Mouse (Mus musculus) kidney, adult 2 months (tissue): ENCODE measurements around the gene Gadl1. TPM values are rescaled to one million over a fixed set of nuclear protein-coding genes. Genes with fewer than 3 reads are reported as not detected.

Experiments used
- DNase-seq: peaks from one replicate; pipeline ENCODE4 v3.0.0; 2021
- H3K27ac ChIP-seq: fragments of 200-500 bp; 2 replicates; pipeline ENCODE4 v1.5.1; 2012; ENCODE audit warnings: low read depth, low read length, control low read depth, inconsistent platforms; ENCODE audit not compliant: insufficient read depth
- H3K27me3 ChIP-seq: fragments of 200-500 bp; replicated peaks from 2 replicates; pipeline ENCODE4 v1.6.1; 2012; ENCODE audit warnings: mild to moderate bottlenecking, moderate library complexity, low read length, inconsistent platforms; ENCODE audit not compliant: control insufficient read depth, insufficient read depth
- H3K36me3 ChIP-seq: fragments of 200-500 bp; 2 replicates; pipeline ENCODE4 v1.6.1; 2012; ENCODE audit warnings: mild to moderate bottlenecking, moderate library complexity, low read length, inconsistent platforms; ENCODE audit not compliant: control insufficient read depth, insufficient read depth
- H3K4me1 ChIP-seq: fragments of 200-500 bp; 2 replicates; pipeline ENCODE4 v1.6.1; 2011; ENCODE audit warnings: low read length; ENCODE audit not compliant: control insufficient read depth, insufficient read depth
- H3K4me3 ChIP-seq: fragments of 200-500 bp; 2 replicates; pipeline ENCODE4 v1.5.1; 2011; ENCODE audit warnings: mild to moderate bottlenecking, low read depth, low read length, control low read depth; ENCODE audit not compliant: insufficient read depth
- CTCF ChIP-seq: fragments of 200-500 bp; conservative IDR thresholded peaks from 2 replicates; pipeline ENCODE4 v1.5.1; 2011; ENCODE audit warnings: low read depth, mild to moderate bottlenecking, control low read depth, low read length, moderate library complexity, mixed read lengths; ENCODE audit not compliant: insufficient read depth, insufficient read length
- POLR2A ChIP-seq: fragments of 200-500 bp; IDR thresholded peaks from one replicate; pipeline ENCODE4 v1.6.1; 2011; ENCODE audit warnings: low read depth, low read length, control low read depth
- WGBS: fragments of 180-500 bp; shearing (Covaris S2); methylation state at CpG from one replicate; pipeline ENCODE4 v1.1.7; 2018; 5-methylcytosine and 5-hydroxymethylcytosine counted together
- polyA plus RNA-seq: library from polyadenylated mRNA; depleted of rRNA; stranded (reverse); fragments of >200 nt; gene quantifications from 2 replicates; pipeline ENCODE4 v1.2.3, GENCODE M21; 2012; rRNA removed

Gene Gadl1
- polyA plus RNA-seq, result not detected in 2 replicates

DNA sequence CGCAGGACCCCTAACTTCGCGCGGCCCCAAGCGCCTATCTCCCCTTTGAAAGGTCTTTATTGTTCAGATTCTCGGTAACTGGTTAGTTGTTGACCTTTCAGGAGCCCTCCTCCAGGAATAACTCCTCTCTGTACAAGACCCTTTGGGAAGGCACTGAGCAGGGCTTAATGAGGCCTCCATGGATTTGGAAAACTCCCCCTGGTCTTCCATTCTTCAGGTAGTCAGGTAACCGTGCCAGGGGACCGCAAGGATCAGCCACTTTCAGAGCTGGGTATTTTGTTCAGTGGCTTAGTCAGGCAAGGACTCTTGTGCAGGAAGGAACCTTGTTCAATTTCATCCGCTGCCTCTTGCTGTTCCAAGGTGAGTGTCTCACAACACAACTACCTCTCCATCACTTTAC, at the start of gene Gadl1:
Gadl1 (plus strand) TSS at position 301 of the 400 bp plus-strand sequence.
- H3K36me3 ChIP-seq, result no peaks in the 10 kb centered on the region
- WGBS, result 74% methylated on average over 9 of the region's 9 CpGs

DNA sequence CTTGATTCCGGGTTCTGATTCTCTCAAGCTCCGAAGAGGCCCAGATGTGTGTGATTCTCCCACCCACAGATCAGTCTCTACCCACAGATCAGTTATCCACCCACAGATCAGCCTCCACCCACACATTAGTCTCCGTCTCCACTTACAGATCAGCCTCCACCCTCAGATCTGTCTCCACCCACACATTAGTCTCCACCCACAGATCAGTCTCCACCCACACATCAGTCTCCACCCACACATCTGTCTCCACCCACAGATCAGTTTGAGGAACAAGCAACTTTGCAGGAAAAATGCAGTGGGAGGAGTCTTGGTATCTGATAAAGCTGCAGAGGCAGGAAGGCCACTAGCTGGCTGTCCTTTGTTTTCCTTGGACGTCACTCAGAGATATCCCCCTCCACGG, 46.5 kb upstream of the Gadl1 start:
- no peak for DNase-seq
- WGBS, result 65% methylated on average over 5 of the region's 5 CpGs
- no peaks in the 10 kb centered on the region for H3K27me3 ChIP-seq

More for the DNA sequence above, at the start of gene Gadl1:
- Histone ChIP-seq H3K27ac (no peak within 1 kb of the TSS), H3K4me1 (no peaks in the 10 kb centered on the region), H3K4me3 (no peak within 1 kb of the TSS), H3K27me3 (no peaks in the 10 kb centered on the region)
- TF ChIP-seq POLR2A, result no peak
- no peak for TF ChIP-seq CTCF
- no peak for DNase-seq

GRCm38 (mm10) chr9:115863326-115863725, 45.9 kb upstream of the Gadl1 start:
- no peak overlapping the region for H3K4me3 ChIP-seq
- no peaks in the 10 kb centered on the region for H3K4me1 ChIP-seq
- 81% methylated on average over 6 of the region's 6 CpGs for WGBS
- H3K36me3 ChIP-seq, result no peaks in the 10 kb centered on the region
- TF ChIP-seq POLR2A, result no peak
- TF ChIP-seq CTCF, result 0 out of 2 replicates have a peak, but pooled peaks have one; percentile 31
- DNase-seq, result no peak
- H3K27ac ChIP-seq, result no peak overlapping the region
- H3K27me3 ChIP-seq, result no peaks in the 10 kb centered on the region

More for the DNA sequence above, 46.5 kb upstream of the Gadl1 start:
- no peaks in the 10 kb centered on the region for H3K36me3 ChIP-seq
- TF ChIP-seq POLR2A, result no peak
- TF ChIP-seq CTCF, result no peak
- no peaks in the 10 kb centered on the region for H3K4me1 ChIP-seq
- H3K4me3 ChIP-seq, result no peak overlapping the region
- no peak overlapping the region for H3K27ac ChIP-seq

GRCm38 (mm10) chr9:115867277-115867676, 42.0 kb upstream of the Gadl1 start:
- no peaks in the 10 kb centered on the region for H3K36me3 ChIP-seq
- no peak overlapping the region for H3K4me3 ChIP-seq
- 19% methylated on average over 2 of the region's 2 CpGs for WGBS
- DNase-seq, result no peak
- H3K27ac ChIP-seq, result no peak overlapping the region
- no peaks in the 10 kb centered on the region for H3K4me1 ChIP-seq
- H3K27me3 ChIP-seq, result no peaks in the 10 kb centered on the region
- no peak for TF ChIP-seq CTCF
- no peak for TF ChIP-seq POLR2A

- no peak for DNase-seq
- H3K4me1 ChIP-seq, result no peaks in the 10 kb centered on the region
- WGBS, result 88% methylated on average over 13 of the region's 13 CpGs
- H3K36me3 ChIP-seq, result no peaks in the 10 kb centered on the region
- H3K27me3 ChIP-seq, result no peaks in the 10 kb centered on the region
- no peak overlapping the region for H3K4me3 ChIP-seq
- H3K27ac ChIP-seq, result no peak overlapping the region
- TF ChIP-seq POLR2A (no peak), CTCF (no peak)
Observed at GRCm38 (mm10) chr9:115870168-115870567, 39.1 kb upstream of the Gadl1 start.

DNA sequence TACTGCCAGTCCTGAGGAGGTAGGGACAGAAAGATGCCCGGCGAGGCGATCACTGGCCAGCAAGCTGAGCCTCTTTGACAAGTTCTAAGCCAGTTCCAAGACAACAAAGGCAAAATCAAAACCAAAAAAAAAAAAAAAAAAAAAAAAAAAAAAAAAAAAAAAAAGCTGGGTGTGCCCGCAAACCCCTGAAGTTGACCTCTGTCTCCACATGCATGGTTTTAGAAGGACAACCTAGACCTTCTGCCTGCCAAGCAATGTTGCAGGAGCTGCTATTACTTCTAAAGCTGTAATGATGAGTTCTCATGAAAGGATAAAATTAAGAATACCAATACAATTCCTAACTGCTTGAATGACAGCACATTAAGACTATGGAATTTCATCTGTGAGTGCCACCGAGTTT, 38.6 kb upstream of the Gadl1 start:
- no peaks in the 10 kb centered on the region for H3K4me1 ChIP-seq
- H3K4me3 ChIP-seq, result no peak overlapping the region
- no peaks in the 10 kb centered on the region for H3K36me3 ChIP-seq
- no peaks in the 10 kb centered on the region for H3K27me3 ChIP-seq
- DNase-seq, result no peak
- H3K27ac ChIP-seq, result no peak overlapping the region
- 83% methylated on average over 5 of the region's 5 CpGs for WGBS
- no peak for TF ChIP-seq POLR2A
- no peak for TF ChIP-seq CTCF

- DNase-seq, result no peak
- H3K27me3 ChIP-seq, result no peaks in the 10 kb centered on the region
- TF ChIP-seq POLR2A (no peak), CTCF (no peak)
- WGBS, result 92% methylated on average over 6 of the region's 6 CpGs
- H3K36me3 ChIP-seq, result no peaks in the 10 kb centered on the region
- H3K27ac ChIP-seq, result no peak overlapping the region
- no peak overlapping the region for H3K4me3 ChIP-seq
- no peaks in the 10 kb centered on the region for H3K4me1 ChIP-seq
Observed at GRCm38 (mm10) chr9:115880500-115880899, 28.8 kb upstream of the Gadl1 start.
